Mouse (Mus musculus) MEL (cell line): ENCODE results near the gene Gm49355. TPM values are rescaled to one million over a fixed set of nuclear protein-coding genes. Genes with fewer than 3 reads are reported as not detected.

Source experiments
- DNase-seq: peaks from one replicate; pipeline ENCODE4 v3.0.0; 2011; ENCODE audit warnings: low read depth, low spot score
- H3K27ac ChIP-seq: 2 replicates; pipeline ENCODE4 v1.5.1; 2012; ENCODE audit warnings: low read depth, mild to moderate bottlenecking, control low read depth, low read length, moderate library complexity; ENCODE audit not compliant: control insufficient read depth
- H3K27me3 ChIP-seq, 2 experiments: fragments of 150-350 bp in 1 of 2; sonication (generic) in 1 of 2; 2 replicates each; pipeline ENCODE4 v1.6.1; 2012; ENCODE audit warnings: low read length in 2 of 2, mild to moderate bottlenecking in 2 of 2, improper control_type of control experiment in 1 of 2, moderate library complexity in 1 of 2; ENCODE audit not compliant: insufficient read depth in 2 of 2, control insufficient read depth in 1 of 2
- H3K36me3 ChIP-seq, 2 experiments: 2 replicates each; pipeline ENCODE4 v1.6.1; 2012 to 2014; ENCODE audit warnings: low read length in 2 of 2, improper control_type of control experiment in 1 of 2, inconsistent platforms in 1 of 2, mild to moderate bottlenecking in 1 of 2; ENCODE audit not compliant: insufficient read depth in 2 of 2, control insufficient read depth in 1 of 2
- H3K4me1 ChIP-seq, 2 experiments: fragments of 150-350 bp in 1 of 2; sonication (generic) in 1 of 2; 2 replicates each; pipeline ENCODE4 v1.6.1; 2012; ENCODE audit warnings: low read length in 2 of 2, improper control_type of control experiment in 1 of 2, mild to moderate bottlenecking in 1 of 2; ENCODE audit not compliant: insufficient read depth in 2 of 2, control insufficient read depth in 1 of 2
- H3K4me3 ChIP-seq, 2 experiments: fragments of 150-350 bp in 1 of 2; sonication (generic) in 1 of 2; 2 replicates each; pipeline ENCODE4 v1.5.1; 2012; ENCODE audit warnings: low read depth in 2 of 2, low read length in 2 of 2, mild to moderate bottlenecking in 2 of 2, moderate library complexity in 2 of 2, control low read depth in 1 of 2, improper control_type of control experiment in 1 of 2; ENCODE audit not compliant: control insufficient read depth in 1 of 2, insufficient read depth in 1 of 2
- H3K79me2 ChIP-seq: 2 replicates; pipeline ENCODE4 v1.6.1; 2012; ENCODE audit warnings: mild to moderate bottlenecking, low read length, moderate library complexity; ENCODE audit not compliant: control insufficient read depth, poor library complexity, insufficient read depth
- H3K9ac ChIP-seq: 2 replicates; pipeline ENCODE4 v1.6.1; 2012; ENCODE audit warnings: low read depth, mild to moderate bottlenecking, control low read depth, low read length, moderate library complexity; ENCODE audit not compliant: control insufficient read depth, poor library complexity, severe bottlenecking
- H3K9me3 ChIP-seq: fragments of 150-350 bp; sonication (generic); replicated peaks from 2 replicates; pipeline ENCODE4 v1.6.1; 2012; ENCODE audit warnings: mild to moderate bottlenecking, low read length, improper control_type of control experiment, moderate library complexity; ENCODE audit not compliant: insufficient read depth
- BHLHE40 ChIP-seq: IDR thresholded peaks from 2 replicates; pipeline ENCODE4 v1.6.1; 2012; ENCODE audit warnings: low read depth, mild to moderate bottlenecking, inconsistent platforms, low read length, improper control_type of control experiment, borderline replicate concordance
- CHD1 ChIP-seq: IDR thresholded peaks from 2 replicates; pipeline ENCODE4 v1.6.1; 2012; ENCODE audit warnings: low read depth, mild to moderate bottlenecking, inconsistent platforms, low read length, improper control_type of control experiment
- CHD2 ChIP-seq: IDR thresholded peaks from 2 replicates; pipeline ENCODE4 v1.6.1; 2011; ENCODE audit warnings: low read length, improper control_type of control experiment
- CTCF ChIP-seq, 3 experiments: IDR thresholded peaks in 2 of 3; conservative IDR thresholded peaks in 1 of 3; 2 replicates each; pipeline ENCODE4 v1.5.1; 2011 to 2012; ENCODE audit warnings: low read length in 3 of 3, low read depth in 2 of 3, mild to moderate bottlenecking in 2 of 3, improper control_type of control experiment in 1 of 3, inconsistent platforms in 1 of 3, mixed read lengths in 1 of 3, moderate library complexity in 1 of 3; ENCODE audit not compliant: control insufficient read depth in 1 of 3, insufficient read depth in 1 of 3, poor library complexity in 1 of 3, severe bottlenecking in 1 of 3
- EP300 ChIP-seq, 2 experiments: IDR thresholded peaks; 2 replicates each; pipeline ENCODE4 v1.6.1; 2011; ENCODE audit warnings: improper control_type of control experiment in 2 of 2, low read length in 2 of 2, low read depth in 1 of 2, mild to moderate bottlenecking in 1 of 2
- ETS1 ChIP-seq: IDR thresholded peaks from 2 replicates; pipeline ENCODE4 v1.6.1; 2012; ENCODE audit warnings: low read depth, mild to moderate bottlenecking, inconsistent platforms, low read length, improper control_type of control experiment, moderate library complexity
- GABPA ChIP-seq: IDR thresholded peaks from 2 replicates; pipeline ENCODE4 v1.6.1; 2012; ENCODE audit warnings: low read depth, mild to moderate bottlenecking, inconsistent platforms, low read length, improper control_type of control experiment, moderate library complexity
- HCFC1 ChIP-seq: IDR thresholded peaks from 2 replicates; pipeline ENCODE4 v1.6.1; 2012; ENCODE audit warnings: low read depth, mild to moderate bottlenecking, inconsistent platforms, low read length, improper control_type of control experiment, moderate library complexity
- JUND ChIP-seq: IDR thresholded peaks from 2 replicates; pipeline ENCODE4 v1.6.1; 2011; ENCODE audit warnings: low read depth, mild to moderate bottlenecking, improper control_type of control experiment, low read length
- MAFK ChIP-seq: IDR thresholded peaks from 2 replicates; pipeline ENCODE4 v1.6.1; 2011; ENCODE audit warnings: low read depth, mild to moderate bottlenecking, low read length, improper control_type of control experiment, borderline replicate concordance
- MEF2A ChIP-seq: IDR thresholded peaks from 2 replicates; pipeline ENCODE4 v1.6.1; 2014; ENCODE audit warnings: low read depth, mild to moderate bottlenecking, inconsistent platforms, low read length, improper control_type of control experiment; ENCODE audit not compliant: poor library complexity, insufficient replicate concordance, severe bottlenecking; ENCODE audit errors: extremely low read depth
- MYB ChIP-seq: IDR thresholded peaks from 2 replicates; pipeline ENCODE4 v1.6.1; 2011; ENCODE audit warnings: mild to moderate bottlenecking, low read depth, low read length, improper control_type of control experiment
- NELFE ChIP-seq: IDR thresholded peaks from 2 replicates; pipeline ENCODE4 v1.6.1; 2011; ENCODE audit warnings: low read depth, low read length, improper control_type of control experiment
- POLR2A ChIP-seq, 2 experiments: IDR thresholded peaks; 2 replicates each; pipeline ENCODE4 v1.6.1; 2011 to 2012; ENCODE audit warnings: low read length in 2 of 2, mild to moderate bottlenecking in 2 of 2, control low read depth in 1 of 2, improper control_type of control experiment in 1 of 2, low read depth in 1 of 2, moderate library complexity in 1 of 2; ENCODE audit not compliant: control insufficient read depth in 1 of 2, insufficient read depth in 1 of 2, poor library complexity in 1 of 2
- POLR2AphosphoS5 ChIP-seq: IDR thresholded peaks from 2 replicates; pipeline ENCODE4 v1.6.1; 2012; ENCODE audit warnings: low read depth, borderline replicate concordance, mild to moderate bottlenecking, inconsistent platforms, low read length, moderate library complexity, mixed read lengths
- TBP ChIP-seq: IDR thresholded peaks from 2 replicates; pipeline ENCODE4 v1.8.0; 2011; ENCODE audit warnings: low read depth, low read length, improper control_type of control experiment
- TCF12 ChIP-seq: IDR thresholded peaks from 2 replicates; pipeline ENCODE4 v1.6.1; 2014; ENCODE audit warnings: low read depth, mild to moderate bottlenecking, inconsistent platforms, low read length, improper control_type of control experiment, moderate library complexity
- USF2 ChIP-seq, 2 experiments: IDR thresholded peaks; 2 replicates each; pipeline ENCODE4 v1.6.1; 2011 to 2012; ENCODE audit warnings: improper control_type of control experiment in 2 of 2, low read length in 2 of 2, borderline replicate concordance in 1 of 2, inconsistent platforms in 1 of 2, low read depth in 1 of 2, mild to moderate bottlenecking in 1 of 2; ENCODE audit not compliant: insufficient read depth in 1 of 2
- ZKSCAN1 ChIP-seq: IDR thresholded peaks from 2 replicates; pipeline ENCODE4 v1.6.1; 2012; ENCODE audit warnings: low read depth, mild to moderate bottlenecking, inconsistent platforms, low read length, improper control_type of control experiment, moderate library complexity
- ZMIZ1 ChIP-seq: IDR thresholded peaks from 2 replicates; pipeline ENCODE4 v1.6.1; 2012; ENCODE audit warnings: low read depth, mild to moderate bottlenecking, inconsistent platforms, low read length, improper control_type of control experiment, moderate library complexity
- ZNF384 ChIP-seq: IDR thresholded peaks from 2 replicates; pipeline ENCODE4 v1.6.1; 2012; ENCODE audit warnings: low read depth, mild to moderate bottlenecking, inconsistent platforms, low read length, improper control_type of control experiment
- polyA plus RNA-seq, 2 experiments: library from polyadenylated mRNA; stranded (reverse) in 1 of 2; unstranded in 1 of 2; fragments of >175 nt in 1 of 2; fragments of >200 nt in 1 of 2; gene quantifications; 2 replicates each; pipeline versions ENCODE4 v1.2.1 to v1.2.4; 2012; ENCODE audit warnings: low replicate concordance in 2 of 2, low read depth in 1 of 2; ENCODE audit not compliant: insufficient read length in 2 of 2, insufficient read depth in 1 of 2, missing spikeins in 1 of 2
- total RNA-seq: library from RNA; depleted of rRNA; stranded (reverse); fragments of 300-350 nt; gene quantifications from 2 replicates; pipeline ENCODE4 v1.2.3, GENCODE M21; 2012

Gene Gm49355
- total and polyA plus RNA-seq, 3 experiments: 0.08 to 0.17 TPM; not detected in 1

DNA sequence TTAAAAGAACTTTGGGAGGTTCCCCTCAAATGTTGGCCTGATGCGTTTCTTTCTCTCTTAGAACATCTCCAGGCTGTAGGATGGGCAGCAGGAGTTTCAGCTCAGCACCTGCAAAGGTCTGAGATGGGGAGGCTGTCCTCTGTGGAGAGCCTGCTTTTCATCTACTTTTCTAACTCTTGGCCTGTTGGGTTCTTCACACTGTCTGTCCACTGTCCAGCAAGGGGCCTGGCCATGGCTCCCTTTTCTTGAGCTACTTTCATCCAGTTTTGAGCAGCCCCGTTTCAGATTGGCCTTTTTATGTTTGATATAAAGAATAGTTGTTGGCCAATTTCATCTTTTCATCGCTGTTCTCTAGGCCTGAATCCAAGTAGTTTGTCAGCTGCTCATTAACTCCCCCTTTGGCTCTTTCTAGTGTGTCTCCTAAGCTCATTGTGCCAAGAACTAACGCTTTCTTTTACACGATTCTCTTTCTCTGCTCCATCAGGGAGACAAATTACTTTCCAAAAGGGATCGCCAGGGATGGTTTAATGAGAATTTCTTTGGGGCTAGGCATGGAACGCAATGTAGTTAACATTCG, 53.7 kb downstream of the Gm49355 start:
- no peak overlapping the region for H3K9ac ChIP-seq
- TF ChIP-seq MYB: no peak
- no peak for TF ChIP-seq USF2 (IDR thresholded peaks at IDR 0.05; ENCODE audit: borderline replicate concordance in 1 of 2, insufficient read depth in 1 of 2, low read depth in 1 of 2, low read length in 2 of 2)
- TF ChIP-seq ZNF384: no peak
- TF ChIP-seq ETS1: no peak
- no peak for TF ChIP-seq JUND
- no peak for TF ChIP-seq MAFK
- TF ChIP-seq POLR2A (IDR thresholded peaks at IDR 0.05; ENCODE audit: control insufficient read depth in 1 of 2, insufficient read depth in 1 of 2, low read depth in 1 of 2, low read length in 2 of 2, poor library complexity in 1 of 2): no peak
- TF ChIP-seq CHD1: no peak
- TF ChIP-seq GABPA: no peak
- no peak for TF ChIP-seq TCF12
- TF ChIP-seq HCFC1: no peak
- no peak for TF ChIP-seq EP300 (IDR thresholded peaks at IDR 0.05; ENCODE audit: low read depth in 1 of 2, low read length in 2 of 2)
- no peak for TF ChIP-seq POLR2AphosphoS5
- TF ChIP-seq ZMIZ1: no peak
- TF ChIP-seq BHLHE40: no peak
- TF ChIP-seq NELFE: no peak
- no peak for TF ChIP-seq ZKSCAN1
- no peak for TF ChIP-seq TBP
- no peak for TF ChIP-seq CHD2
- TF ChIP-seq CTCF (IDR thresholded peaks at IDR 0.05 in 2 of 3, conservative IDR thresholded peaks at IDR 0.05 in 1 of 3; ENCODE audit: control insufficient read depth in 1 of 3, insufficient read depth in 1 of 3, low read depth in 2 of 3, low read length in 3 of 3, poor library complexity in 1 of 3, severe bottlenecking in 1 of 3): no peak
- no peaks in the 10 kb centered on the region for H3K27me3 ChIP-seq
- H3K4me3 ChIP-seq: no peak overlapping the region
- no peak for DNase-seq
- no peak overlapping the region for H3K27ac ChIP-seq
- H3K36me3 ChIP-seq: no peaks in the 10 kb centered on the region
- no peaks in the 10 kb centered on the region for H3K4me1 ChIP-seq
- H3K79me2 ChIP-seq: no peaks in the 10 kb centered on the region
- H3K9me3 ChIP-seq: no peaks in the 10 kb centered on the region

DNA sequence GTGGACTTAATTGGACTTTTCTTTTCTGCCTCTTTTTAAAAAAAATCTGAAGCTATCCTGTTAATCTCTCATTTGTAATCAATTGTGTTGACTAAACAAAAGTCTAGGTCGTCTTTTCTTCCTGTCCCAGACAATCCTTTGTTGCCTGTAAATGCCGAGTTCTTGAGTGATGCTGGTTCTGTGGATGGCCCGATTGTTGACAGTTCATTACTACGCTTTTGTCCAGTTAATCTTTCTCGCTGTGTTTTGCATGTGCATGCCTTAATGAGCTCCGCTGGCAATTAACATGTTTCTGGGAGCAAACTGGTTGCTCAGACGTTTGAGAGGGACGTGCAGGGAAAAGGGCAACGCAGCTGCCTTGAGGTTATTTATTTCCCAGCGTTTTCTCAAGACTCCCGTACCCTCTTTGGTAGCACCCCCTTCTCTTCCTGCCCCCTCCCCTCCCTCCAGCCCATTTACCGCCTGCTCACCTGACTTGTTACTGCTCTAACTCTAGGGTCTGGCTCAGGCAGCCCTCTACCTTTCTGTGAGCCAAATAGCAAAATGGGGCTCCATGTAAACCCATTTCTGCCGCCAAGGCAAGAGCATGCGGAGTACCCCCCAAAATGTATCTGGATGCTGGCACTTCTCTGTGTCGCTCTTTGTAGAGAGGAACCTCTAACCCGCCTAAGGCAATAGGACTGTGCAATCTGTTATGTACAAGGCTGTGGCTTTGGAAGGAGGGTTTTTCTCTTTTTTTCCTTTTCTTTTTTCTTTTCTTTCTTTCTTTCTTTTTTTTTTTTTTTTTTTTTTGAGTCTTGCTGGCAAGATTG, 54.4 kb downstream of the Gm49355 start:
- Histone ChIP-seq H3K27ac (no peak overlapping the region), H3K9me3 (no peaks in the 10 kb centered on the region), H3K4me3 (no peak overlapping the region), H3K36me3 (no peaks in the 10 kb centered on the region), H3K9ac (no peak overlapping the region), H3K4me1 (no peaks in the 10 kb centered on the region), H3K27me3 (no peaks in the 10 kb centered on the region), H3K79me2 (no peaks in the 10 kb centered on the region)
- no peak for DNase-seq
- TF ChIP-seq ZNF384: no peak
- no peak for TF ChIP-seq NELFE
- no peak for TF ChIP-seq TBP
- no peak for TF ChIP-seq JUND
- TF ChIP-seq MEF2A: no peak
